Mouse (Mus musculus): ENCODE results near the gene Plekhg1. TPM values are rescaled to one million over a fixed set of nuclear protein-coding genes. Genes with fewer than 3 reads are reported as not detected.

The Plekhg1 gene
- polyA plus RNA-seq, 1 experiment, result under 0.01 TPM

DNA sequence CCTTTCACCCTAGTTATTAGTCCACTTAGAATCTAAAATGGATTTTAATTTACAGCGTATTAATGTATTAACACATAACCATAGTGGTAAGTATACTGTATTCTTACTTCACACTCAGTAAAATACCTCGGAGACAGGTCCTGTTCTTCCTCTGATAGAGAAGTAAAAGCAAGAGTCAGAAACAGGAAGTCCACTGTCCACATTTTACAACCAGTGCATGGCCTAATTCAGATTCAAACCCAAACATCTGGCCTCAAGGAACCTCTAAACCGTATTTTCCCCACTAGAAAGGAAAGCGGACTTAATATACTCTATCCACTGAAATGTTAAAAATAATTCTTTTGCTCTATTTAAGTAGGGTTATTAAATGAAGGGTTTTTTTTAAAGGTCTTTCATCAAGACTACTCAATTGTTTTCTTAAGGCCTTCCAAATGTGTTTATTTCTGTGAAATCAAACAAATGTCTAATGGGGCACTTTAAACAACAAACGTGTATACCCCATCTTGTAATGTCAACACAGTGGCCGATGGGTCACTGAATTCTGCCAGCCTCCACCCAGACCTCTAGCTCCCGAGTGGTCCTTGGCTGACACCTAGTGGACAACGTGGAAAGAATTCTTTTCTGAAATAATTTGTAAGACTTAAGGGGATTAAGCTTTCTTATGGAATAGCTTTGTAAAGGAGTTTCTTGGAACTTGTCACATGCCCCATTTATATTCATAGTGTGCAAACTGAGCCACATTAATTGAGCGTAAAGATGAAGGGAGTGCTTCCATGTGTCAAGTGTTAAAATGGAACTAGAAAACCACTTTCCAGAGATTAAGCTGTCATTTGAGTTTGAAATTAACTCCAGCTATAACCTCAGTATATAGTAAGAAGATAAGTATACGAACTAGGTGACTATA lies 203.6 kb downstream of the Plekhg1 start:
- Histone ChIP-seq H3K4me3 (no peak overlapping the region), H3ac (ENCODE audit: control insufficient read depth, insufficient read length) (no peak overlapping the region), H3K4me2 (ENCODE audit: low read depth) (peak overlapping the region; percentile 14), H3K27me3 (ENCODE audit: control insufficient read depth, insufficient read depth, insufficient read length) (peaks cover 24% of the 10 kb centered on the region), H3K79me2 (ENCODE audit: control insufficient read depth, insufficient read depth) (no peaks in the 10 kb centered on the region), H3K36me3 (ENCODE audit: control insufficient read depth, insufficient read depth) (no peaks in the 10 kb centered on the region)
- no peak for TF ChIP-seq POLR2AphosphoS2 (IDR thresholded peaks at IDR 0.05; ENCODE audit: insufficient read length, low read depth)
- TF ChIP-seq MYOG (IDR thresholded peaks at IDR 0.05; ENCODE audit: control insufficient read depth in 1 of 3, insufficient read depth in 1 of 3, insufficient read length in 2 of 3, low read depth in 2 of 3), result no peak
- TF ChIP-seq SRF (IDR thresholded peaks at IDR 0.05; ENCODE audit: control insufficient read depth, insufficient read length, low read depth), result no peak
- TF ChIP-seq POLR2A (IDR thresholded peaks at IDR 0.05; ENCODE audit: insufficient read length, low read depth), result no peak
- TF ChIP-seq E2F4 (IDR thresholded peaks at IDR 0.05; ENCODE audit: insufficient read depth), result no peak
- TF ChIP-seq CEBPB (IDR thresholded peaks at IDR 0.05; ENCODE audit: insufficient read depth, poor library complexity, severe bottlenecking), result no peak
- no peak for TF ChIP-seq USF1 (IDR thresholded peaks at IDR 0.05; ENCODE audit: low read depth)
- no peak for TF ChIP-seq MYOD1 (IDR thresholded peaks at IDR 0.05; ENCODE audit: control insufficient read depth in 1 of 3, insufficient read length in 2 of 3, low read depth in 2 of 3)
- TF ChIP-seq TCF12 (IDR thresholded peaks at IDR 0.05; ENCODE audit: insufficient read depth, poor library complexity, severe bottlenecking), result no peak
- no peak for TF ChIP-seq REST (IDR thresholded peaks at IDR 0.05; ENCODE audit: insufficient read depth, insufficient read length)
- TF ChIP-seq TCF3 (IDR thresholded peaks at IDR 0.05; ENCODE audit: insufficient read length, low read depth), result no peak

- TF ChIP-seq TCF3 (IDR thresholded peaks at IDR 0.05; ENCODE audit: insufficient read length, low read depth) (no peak), MYOD1 (IDR thresholded peaks at IDR 0.05; ENCODE audit: control insufficient read depth in 1 of 3, insufficient read length in 2 of 3, low read depth in 2 of 3) (no peak), MAX (IDR thresholded peaks at IDR 0.05; ENCODE audit: low read depth) (no peak), CEBPB (IDR thresholded peaks at IDR 0.05; ENCODE audit: insufficient read depth, poor library complexity, severe bottlenecking) (no peak), REST (IDR thresholded peaks at IDR 0.05; ENCODE audit: insufficient read depth, insufficient read length) (no peak), TCF12 (IDR thresholded peaks at IDR 0.05; ENCODE audit: insufficient read depth, poor library complexity, severe bottlenecking) (no peak), POLR2A (IDR thresholded peaks at IDR 0.05; ENCODE audit: insufficient read length, low read depth) (no peak), SRF (IDR thresholded peaks at IDR 0.05; ENCODE audit: control insufficient read depth, insufficient read length, low read depth) (no peak), POLR2AphosphoS2 (IDR thresholded peaks at IDR 0.05; ENCODE audit: insufficient read length, low read depth) (no peak), MYOG (IDR thresholded peaks at IDR 0.05; ENCODE audit: control insufficient read depth in 1 of 3, insufficient read depth in 1 of 3, insufficient read length in 2 of 3, low read depth in 2 of 3) (no peak), E2F4 (IDR thresholded peaks at IDR 0.05; ENCODE audit: insufficient read depth) (no peak), USF1 (IDR thresholded peaks at IDR 0.05; ENCODE audit: low read depth) (no peak)
Observed at GRCm38 (mm10) chr10:3946871-3947270, 206.7 kb downstream of the Plekhg1 start.

DNA sequence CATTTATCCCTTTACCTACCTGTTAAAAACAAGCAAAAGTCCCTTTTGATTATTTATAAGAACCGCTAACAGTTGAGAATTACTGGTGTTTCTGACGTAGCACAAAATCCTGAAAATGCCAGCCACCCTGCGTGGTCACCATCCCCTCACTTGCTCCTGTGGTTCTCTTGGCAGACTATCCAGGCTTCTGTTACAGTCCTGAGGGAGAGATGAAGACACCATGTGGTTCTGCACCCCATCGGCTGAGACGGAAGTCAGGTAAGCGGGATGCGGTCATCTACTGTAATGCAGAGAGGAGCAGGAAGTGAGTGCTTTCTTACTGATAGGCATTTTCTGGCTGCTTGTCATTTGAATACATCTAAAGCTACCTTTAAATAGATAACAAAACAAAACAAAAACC lies 207.2 kb downstream of the Plekhg1 start:
- no peak for TF ChIP-seq POLR2A (IDR thresholded peaks at IDR 0.05; ENCODE audit: insufficient read length, low read depth)
- TF ChIP-seq CEBPB (IDR thresholded peaks at IDR 0.05; ENCODE audit: insufficient read depth, poor library complexity, severe bottlenecking), result no peak
- TF ChIP-seq MYOG (IDR thresholded peaks at IDR 0.05; ENCODE audit: control insufficient read depth in 1 of 3, insufficient read depth in 1 of 3, insufficient read length in 2 of 3, low read depth in 2 of 3), result no peak
- no peak for TF ChIP-seq TCF12 (IDR thresholded peaks at IDR 0.05; ENCODE audit: insufficient read depth, poor library complexity, severe bottlenecking)
- TF ChIP-seq SRF (IDR thresholded peaks at IDR 0.05; ENCODE audit: control insufficient read depth, insufficient read length, low read depth), result no peak
- no peak for TF ChIP-seq POLR2AphosphoS2 (IDR thresholded peaks at IDR 0.05; ENCODE audit: insufficient read length, low read depth)
- TF ChIP-seq E2F4 (IDR thresholded peaks at IDR 0.05; ENCODE audit: insufficient read depth), result no peak
- TF ChIP-seq MAX (IDR thresholded peaks at IDR 0.05; ENCODE audit: low read depth), result no peak
- TF ChIP-seq TCF3 (IDR thresholded peaks at IDR 0.05; ENCODE audit: insufficient read length, low read depth), result no peak
- no peak for TF ChIP-seq REST (IDR thresholded peaks at IDR 0.05; ENCODE audit: insufficient read depth, insufficient read length)
- no peak for TF ChIP-seq MYOD1 (IDR thresholded peaks at IDR 0.05; ENCODE audit: control insufficient read depth in 1 of 3, insufficient read length in 2 of 3, low read depth in 2 of 3)
- TF ChIP-seq USF1 (IDR thresholded peaks at IDR 0.05; ENCODE audit: low read depth), result no peak
- Histone ChIP-seq H3K27me3 (ENCODE audit: control insufficient read depth, insufficient read depth, insufficient read length) (peaks cover 15% of the 10 kb centered on the region), H3K79me2 (ENCODE audit: control insufficient read depth, insufficient read depth) (no peaks in the 10 kb centered on the region), H3ac (ENCODE audit: control insufficient read depth, insufficient read length) (no peak overlapping the region), H3K4me2 (ENCODE audit: low read depth) (no peak overlapping the region), H3K4me3 (no peak overlapping the region), H3K36me3 (ENCODE audit: control insufficient read depth, insufficient read depth) (no peaks in the 10 kb centered on the region)

More at GRCm38 (mm10) chr10:3946871-3947270, 206.7 kb downstream of the Plekhg1 start:
- H3K4me2 ChIP-seq (ENCODE audit: low read depth), result no peak overlapping the region
- no peak overlapping the region for H3ac ChIP-seq (ENCODE audit: control insufficient read depth, insufficient read length)
- peaks cover 15% of the 10 kb centered on the region for H3K27me3 ChIP-seq (ENCODE audit: control insufficient read depth, insufficient read depth, insufficient read length)
- no peaks in the 10 kb centered on the region for H3K36me3 ChIP-seq (ENCODE audit: control insufficient read depth, insufficient read depth)
- no peaks in the 10 kb centered on the region for H3K79me2 ChIP-seq (ENCODE audit: control insufficient read depth, insufficient read depth)
- no peak overlapping the region for H3K4me3 ChIP-seq

GRCm38 (mm10) chr10:3949306-3949705 lies 209.1 kb downstream of the Plekhg1 start:
- no peak overlapping the region for H3K4me3 ChIP-seq
- peaks cover 15% of the 10 kb centered on the region for H3K27me3 ChIP-seq (ENCODE audit: control insufficient read depth, insufficient read depth, insufficient read length)
- H3K4me2 ChIP-seq (ENCODE audit: low read depth), result no peak overlapping the region
- no peak overlapping the region for H3ac ChIP-seq (ENCODE audit: control insufficient read depth, insufficient read length)
- no peaks in the 10 kb centered on the region for H3K79me2 ChIP-seq (ENCODE audit: control insufficient read depth, insufficient read depth)
- no peak for TF ChIP-seq USF1 (IDR thresholded peaks at IDR 0.05; ENCODE audit: low read depth)
- TF ChIP-seq CEBPB (IDR thresholded peaks at IDR 0.05; ENCODE audit: insufficient read depth, poor library complexity, severe bottlenecking), result no peak
- TF ChIP-seq SRF (IDR thresholded peaks at IDR 0.05; ENCODE audit: control insufficient read depth, insufficient read length, low read depth), result no peak
- TF ChIP-seq MYOG (IDR thresholded peaks at IDR 0.05; ENCODE audit: control insufficient read depth in 1 of 3, insufficient read depth in 1 of 3, insufficient read length in 2 of 3, low read depth in 2 of 3), result no peak
- TF ChIP-seq REST (IDR thresholded peaks at IDR 0.05; ENCODE audit: insufficient read depth, insufficient read length), result no peak
- no peaks in the 10 kb centered on the region for H3K36me3 ChIP-seq (ENCODE audit: control insufficient read depth, insufficient read depth)

All from myocyte (in vitro differentiated cells).